Mouse (Mus musculus) heart, postnatal 0 days (tissue): ENCODE data around the gene Grm1. TPM values are rescaled to one million over a fixed set of nuclear protein-coding genes. Genes with fewer than 3 reads are reported as not detected.
A peak's percentile ranks its signal among the peaks of the same experiment; 100 is the strongest.

Experiments
- ATAC-seq: fragments of 200-750 bp; cut with Nextera tagmentation; 2 replicates; pipeline ENCODE4 v1.8.0; 2017; ENCODE audit warnings: low read depth, moderate number of reproducible peaks, moderate library complexity; ENCODE audit not compliant: insufficient read depth
- DNase-seq: peaks from one replicate; pipeline ENCODE4 v3.0.0-alpha.2; 2016; ENCODE audit warnings: low spot score
- H3K27ac ChIP-seq: fragments of 300-500 bp; sonication (generic); 2 replicates; pipeline ENCODE4 v1.5.1; 2014; ENCODE audit warnings: low read depth, mild to moderate bottlenecking
- H3K27me3 ChIP-seq: fragments of 300-500 bp; sonication (generic); 2 replicates; pipeline ENCODE4 v1.6.1; 2014; ENCODE audit warnings: low read length, mixed read lengths; ENCODE audit not compliant: control insufficient read depth, insufficient read depth
- H3K36me3 ChIP-seq: fragments of 300-500 bp; sonication (generic); replicated peaks from 2 replicates; pipeline ENCODE4 v1.6.1; 2014; ENCODE audit warnings: low read length, mixed read lengths; ENCODE audit not compliant: control insufficient read depth, insufficient read depth
- H3K4me1 ChIP-seq: fragments of 300-500 bp; sonication (generic); 2 replicates; pipeline ENCODE4 v1.6.1; 2014; ENCODE audit warnings: antibody characterized with exemption; ENCODE audit not compliant: control insufficient read depth, insufficient read depth
- H3K4me2 ChIP-seq: fragments of 300-500 bp; sonication (generic); 2 replicates; pipeline ENCODE4 v1.6.1; 2014; ENCODE audit warnings: low read depth, mild to moderate bottlenecking, low read length, moderate library complexity
- H3K4me3 ChIP-seq: fragments of 300-500 bp; sonication (generic); 2 replicates; pipeline ENCODE4 v1.5.1; 2014; ENCODE audit warnings: low read depth, low read length
- H3K9ac ChIP-seq: fragments of 300-500 bp; sonication (generic); replicated peaks from 2 replicates; pipeline ENCODE4 v1.6.1; 2014; ENCODE audit warnings: low read depth, low read length, mixed read lengths
- H3K9me3 ChIP-seq: fragments of 300-500 bp; sonication (generic); replicated peaks from 2 replicates; pipeline ENCODE4 v1.6.1; 2016; ENCODE audit warnings: low read length; ENCODE audit not compliant: control insufficient read depth
- CTCF ChIP-seq: IDR thresholded peaks from 2 replicates; pipeline ENCODE4 v1.5.1; 2016; ENCODE audit warnings: antibody characterized with exemption, control low read depth, low read depth
- EP300 ChIP-seq: IDR thresholded peaks from 2 replicates; pipeline ENCODE4 v1.6.1; 2016; ENCODE audit warnings: antibody characterized with exemption, low read depth
- WGBS: fragments of 180-500 bp; shearing (Covaris S2); extraction: QIAGEN DNeasy Blood & Tissue Kit; methylation state at CpG from one replicate; pipeline ENCODE4 v1.1.7; 2014; 5-methylcytosine and 5-hydroxymethylcytosine counted together
- polyA plus RNA-seq: library from polyadenylated mRNA; unstranded; fragments of >200 nt; fragmentation: Nextera tagmentation; extraction: Ambion mirVana; gene quantifications from 2 replicates; pipeline ENCODE4 v1.2.1, GENCODE M21; 2015
- total RNA-seq: library from RNA; depleted of rRNA; stranded (reverse); fragments of >200 nt; gene quantifications from 2 replicates; pipeline ENCODE4 v1.2.3, GENCODE M21; 2014; ENCODE audit warnings: low replicate concordance

The Grm1 gene
- total and polyA plus RNA-seq, 2 experiments from 2014 or later: 0.07 TPM; not detected in 1

- DNase-seq (no peak), ATAC-seq (no peak)
- Histone ChIP-seq H3K9ac (no peak overlapping the region), H3K4me3 (no peak overlapping the region), H3K27me3 (no peaks in the 10 kb centered on the region), H3K4me1 (no peaks in the 10 kb centered on the region), H3K4me2 (no peak overlapping the region), H3K36me3 (no peaks in the 10 kb centered on the region), H3K9me3 (no peaks in the 10 kb centered on the region), H3K27ac (no peak overlapping the region)
- 50% methylated on average over 1 of the region's 1 CpGs for WGBS
- TF ChIP-seq EP300 (no peak), CTCF (no peak)
These were observed 37.6 kb downstream of the Grm1 start for GRCm38 (mm10) chr10:11044455-11045106.

GRCm38 (mm10) chr10:11039323-11039722, 42.8 kb downstream of the Grm1 start:
- DNase-seq: no peak
- ATAC-seq: no peak
- no peaks in the 10 kb centered on the region for H3K4me1 ChIP-seq
- TF ChIP-seq CTCF (peak; percentile 11; the same call in 1 of the 2 replicates), EP300 (no peak)
- no peak overlapping the region for H3K4me3 ChIP-seq
- H3K27me3 ChIP-seq: no peaks in the 10 kb centered on the region
- H3K4me2 ChIP-seq: no peak overlapping the region
- no peaks in the 10 kb centered on the region for H3K36me3 ChIP-seq
- H3K9ac ChIP-seq: no peak overlapping the region
- no peak overlapping the region for H3K27ac ChIP-seq
- H3K9me3 ChIP-seq: no peaks in the 10 kb centered on the region

GRCm38 (mm10) chr10:11032221-11032620, 49.9 kb downstream of the Grm1 start:
- H3K27ac ChIP-seq: no peak overlapping the region
- TF ChIP-seq EP300: no peak
- no peak for TF ChIP-seq CTCF
- no peaks in the 10 kb centered on the region for H3K36me3 ChIP-seq
- no peak for ATAC-seq
- no peak overlapping the region for H3K9ac ChIP-seq
- no peaks in the 10 kb centered on the region for H3K9me3 ChIP-seq
- no peaks in the 10 kb centered on the region for H3K4me1 ChIP-seq
- no peaks in the 10 kb centered on the region for H3K27me3 ChIP-seq
- no peak for DNase-seq
- 53% methylated on average over 2 of the region's 2 CpGs for WGBS
- H3K4me2 ChIP-seq: no peak overlapping the region
- no peak overlapping the region for H3K4me3 ChIP-seq

GRCm38 (mm10) chr10:11025764-11026518, 56.2 kb downstream of the Grm1 start:
- Histone ChIP-seq H3K4me1 (no peaks in the 10 kb centered on the region), H3K4me2 (no peak overlapping the region), H3K4me3 (no peak overlapping the region), H3K27me3 (no peaks in the 10 kb centered on the region), H3K9ac (no peak overlapping the region), H3K27ac (no peak overlapping the region), H3K9me3 (no peaks in the 10 kb centered on the region), H3K36me3 (no peaks in the 10 kb centered on the region)
- no peak for TF ChIP-seq CTCF
- TF ChIP-seq EP300: no peak
- ATAC-seq: no peak
- 52% methylated on average over 6 of the region's 6 CpGs for WGBS
- no peak for DNase-seq

- Histone ChIP-seq H3K4me1 (no peaks in the 10 kb centered on the region), H3K27ac (no peak overlapping the region), H3K27me3 (no peaks in the 10 kb centered on the region), H3K9ac (no peak overlapping the region), H3K36me3 (no peaks in the 10 kb centered on the region), H3K9me3 (no peaks in the 10 kb centered on the region), H3K4me3 (no peak overlapping the region), H3K4me2 (no peak overlapping the region)
- no peak for ATAC-seq
- DNase-seq: no peak
- TF ChIP-seq CTCF (no peak), EP300 (no peak)
- WGBS: 71% methylated on average over 2 of the region's 2 CpGs
These were observed 63.1 kb downstream of the Grm1 start for GRCm38 (mm10) chr10:11018970-11019531.
